Comparison of ENCODE assay signal across 8 mouse cellular contexts in the genomic region with DNA sequence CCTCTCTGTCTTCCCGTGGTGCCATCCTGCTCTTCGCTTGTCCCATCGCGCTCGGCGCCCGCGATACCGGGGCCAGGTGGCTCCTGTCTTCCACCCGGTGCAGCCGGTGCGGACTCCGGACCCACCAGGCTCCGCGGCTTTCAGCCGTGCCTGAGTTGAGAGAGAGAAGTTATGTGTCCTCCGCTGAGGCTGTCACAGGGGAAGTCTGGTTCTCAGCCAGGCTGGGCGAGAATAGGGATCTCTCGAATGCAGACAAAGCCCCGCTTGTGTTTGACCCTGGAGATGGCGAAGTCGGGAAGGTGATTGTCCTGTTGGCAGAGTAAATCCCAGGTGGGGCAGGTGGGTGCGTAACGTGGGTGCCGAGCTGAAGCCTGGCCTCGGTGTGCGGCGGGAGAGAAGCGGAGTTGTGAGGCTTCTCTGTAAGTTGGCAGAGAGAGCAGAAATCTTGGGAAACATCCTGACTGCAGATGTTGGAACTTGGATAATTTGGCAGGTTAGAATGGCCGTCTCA. TPM values are rescaled to one million over a fixed set of nuclear protein-coding genes. Genes with fewer than 3 reads are reported as not detected.
DNase-seq lines count a peak whose midpoint lies in the region; ATAC-seq lines count a peak whose summit lies in the region.

No protein-coding gene starts in this region.

- peak overlapping the region; percentile 71 for H3K9ac ChIP-seq in embryonic facial prominence, embryonic 14.5 days (ENCODE audit: low read depth, low read length)
- H3K9ac ChIP-seq in heart, embryonic 14.5 days (ENCODE audit: low read length), result peak overlapping the region; percentile 83

- ATAC-seq in embryonic facial prominence, embryonic 14.5 days (ENCODE audit: low read depth), result peak; percentile 48
- peak; percentile 46 for ATAC-seq in heart, embryonic 14.5 days (ENCODE audit: insufficient number of reproducible peaks, insufficient read depth, low FRiP score, low read depth)

- H3K27me3 ChIP-seq in embryonic facial prominence, embryonic 14.5 days (replicated peaks; ENCODE audit: control insufficient read depth, insufficient read depth, low read length), result no peaks in the 10 kb centered on the region
- H3K27me3 ChIP-seq in heart, embryonic 14.5 days (ENCODE audit: control insufficient read depth, insufficient read depth, low read length), result no peaks in the 10 kb centered on the region

- no peaks in the 10 kb centered on the region for H3K36me3 ChIP-seq in embryonic facial prominence, embryonic 14.5 days (ENCODE audit: control insufficient read depth, insufficient read depth, low read length)
- H3K36me3 ChIP-seq in heart, embryonic 14.5 days (ENCODE audit: control insufficient read depth, insufficient read depth, low read length), result no peaks in the 10 kb centered on the region

- H3K4me3 ChIP-seq in embryonic facial prominence, embryonic 14.5 days (ENCODE audit: low read depth, low read length), result peak overlapping the region; percentile 59
- H3K4me3 ChIP-seq in heart, embryonic 14.5 days (ENCODE audit: control insufficient read depth in 1 of 2, insufficient read depth in 1 of 2, low read depth in 1 of 2, low read length in 2 of 2), result peak overlapping the region; percentile 68 to 84

- DNase-seq in right cerebral cortex, postnatal 14 days, result peak; percentile 16
- no peak for DNase-seq in right cerebral cortex, postnatal 36 days (ENCODE audit: low spot score in 2 of 2)
- DNase-seq in embryonic facial prominence, embryonic 14.5 days (ENCODE audit: low spot score), result peak; percentile 63
- peak; percentile 72 for DNase-seq in kidney, postnatal 10 days
- peak; percentile 48 to 57 for DNase-seq in lung, postnatal 4 days
- DNase-seq in skeletal muscle tissue, adult 2 months (ENCODE audit: low read depth, low spot score), result peak; percentile 39
- DNase-seq in left cerebral cortex, adult 9 months (ENCODE audit: low spot score in 2 of 2), result no peak

- peak overlapping the region; percentile 76 for H3K4me2 ChIP-seq in embryonic facial prominence, embryonic 14.5 days (ENCODE audit: low read depth, low read length)
- peak overlapping the region; percentile 74 for H3K4me2 ChIP-seq in heart, embryonic 14.5 days (ENCODE audit: low read length)

- no peaks in the 10 kb centered on the region for H3K9me3 ChIP-seq in embryonic facial prominence, embryonic 14.5 days (ENCODE audit: control insufficient read depth, low read length)
- no peaks in the 10 kb centered on the region for H3K9me3 ChIP-seq in heart, embryonic 14.5 days (ENCODE audit: control insufficient read depth, low read length)

- under 1% methylated on average over 30 of the region's 30 CpGs for WGBS in embryonic facial prominence, embryonic 14.5 days
- WGBS in heart, embryonic 14.5 days, result under 1% methylated on average over 30 of the region's 30 CpGs

- H3K27ac ChIP-seq in embryonic facial prominence, embryonic 14.5 days (replicated peaks; ENCODE audit: low read depth, low read length), result peak overlapping the region; percentile 87
- peak overlapping the region; percentile 55 to 76 for H3K27ac ChIP-seq in heart, embryonic 14.5 days (replicated peaks in 1 of 2; ENCODE audit: control insufficient read depth in 1 of 2, insufficient read depth in 1 of 2, low read depth in 2 of 2, low read length in 2 of 2)

- H3K4me1 ChIP-seq in embryonic facial prominence, embryonic 14.5 days (ENCODE audit: control insufficient read depth, insufficient read depth, low read length), result no peaks in the 10 kb centered on the region; the same call in 1 of the 2 replicates
- peaks cover 4% of the 10 kb centered on the region in 2 experiments; a peak in 1 of 4 replicates for H3K4me1 ChIP-seq in heart, embryonic 14.5 days (ENCODE audit: control insufficient read depth in 2 of 2, insufficient read depth in 2 of 2, low read length in 2 of 2)

RNA-seq across cellular contexts. Expression of a gene that starts 0.6 kb away (rescaled TPM):
- 31.5 and 31.8 TPM in 2 replicates for polyA plus RNA-seq in embryonic facial prominence, embryonic 14.5 days (2014; fragmentation: Nextera tagmentation; extraction: Ambion mirVana)
- polyA plus RNA-seq in heart, embryonic 14.5 days (2014; fragmentation: Nextera tagmentation; extraction: Ambion mirVana), result 10.9 and 17.1 TPM in 2 replicates

Comparison
In these comparisons a context has a peak if more than half of its experiments do, and no peak if none do; other contexts are left out.
1. DNase-seq: peak in right cerebral cortex, postnatal 14 days (single experiment), embryonic facial prominence, embryonic 14.5 days (single experiment), kidney, postnatal 10 days (single experiment), lung, postnatal 4 days (2 of 2) and skeletal muscle tissue, adult 2 months (single experiment); none in right cerebral cortex, postnatal 36 days (0 of 2) and left cerebral cortex, adult 9 months (0 of 2).